Mouse (Mus musculus): ENCODE measurements at regions not wholly inside any gene's neighbourhood (a gene's known extent, or its start where the extent isn't known, plus 50 kb on each side); places are given as distances from the start of the nearest gene placed in this dataset.

- WGBS, result 90% methylated on average over 7 of the region's 7 CpGs
- DNase-seq (ENCODE audit: low spot score) (no peak), ATAC-seq (no peak)
- Histone ChIP-seq H3K27ac (no peak overlapping the region), H3K27me3 (ENCODE audit: insufficient read depth, low read length) (no peaks in the 10 kb centered on the region), H3K9ac (replicated peaks; ENCODE audit: low read length) (no peak overlapping the region), H3K4me1 (ENCODE audit: insufficient read depth, low read length) (no peaks in the 10 kb centered on the region), H3K4me3 (ENCODE audit: low read length) (no peak overlapping the region), H3K36me3 (ENCODE audit: insufficient read depth, low read length) (no peaks in the 10 kb centered on the region), H3K4me2 (ENCODE audit: low read depth, low read length) (no peak overlapping the region), H3K9me3 (ENCODE audit: low read length) (no peaks in the 10 kb centered on the region)
- TF ChIP-seq CTCF (IDR thresholded peaks at IDR 0.05; ENCODE audit: low read depth), result no peak
Measured at GRCm38 (mm10) chr10:66857330-66857729, 238.6 kb upstream of the Jmjd1c start.

- Histone ChIP-seq H3K4me2 (ENCODE audit: low read depth, low read length) (no peak overlapping the region), H3K9me3 (ENCODE audit: low read length) (no peaks in the 10 kb centered on the region), H3K27ac (no peak overlapping the region), H3K4me3 (ENCODE audit: low read length) (no peak overlapping the region), H3K27me3 (ENCODE audit: insufficient read depth, low read length) (no peaks in the 10 kb centered on the region), H3K9ac (replicated peaks; ENCODE audit: low read length) (no peak overlapping the region), H3K36me3 (ENCODE audit: insufficient read depth, low read length) (no peaks in the 10 kb centered on the region), H3K4me1 (ENCODE audit: insufficient read depth, low read length) (no peaks in the 10 kb centered on the region)
- no peak for TF ChIP-seq CTCF (IDR thresholded peaks at IDR 0.05; ENCODE audit: low read depth)
- no peak for DNase-seq (ENCODE audit: low spot score)
- no peak for ATAC-seq
- 61% methylated on average over 1 of the region's 1 CpGs for WGBS
Measured at GRCm38 (mm10) chr10:66861421-66861820, 234.5 kb upstream of the Jmjd1c start.

DNA sequence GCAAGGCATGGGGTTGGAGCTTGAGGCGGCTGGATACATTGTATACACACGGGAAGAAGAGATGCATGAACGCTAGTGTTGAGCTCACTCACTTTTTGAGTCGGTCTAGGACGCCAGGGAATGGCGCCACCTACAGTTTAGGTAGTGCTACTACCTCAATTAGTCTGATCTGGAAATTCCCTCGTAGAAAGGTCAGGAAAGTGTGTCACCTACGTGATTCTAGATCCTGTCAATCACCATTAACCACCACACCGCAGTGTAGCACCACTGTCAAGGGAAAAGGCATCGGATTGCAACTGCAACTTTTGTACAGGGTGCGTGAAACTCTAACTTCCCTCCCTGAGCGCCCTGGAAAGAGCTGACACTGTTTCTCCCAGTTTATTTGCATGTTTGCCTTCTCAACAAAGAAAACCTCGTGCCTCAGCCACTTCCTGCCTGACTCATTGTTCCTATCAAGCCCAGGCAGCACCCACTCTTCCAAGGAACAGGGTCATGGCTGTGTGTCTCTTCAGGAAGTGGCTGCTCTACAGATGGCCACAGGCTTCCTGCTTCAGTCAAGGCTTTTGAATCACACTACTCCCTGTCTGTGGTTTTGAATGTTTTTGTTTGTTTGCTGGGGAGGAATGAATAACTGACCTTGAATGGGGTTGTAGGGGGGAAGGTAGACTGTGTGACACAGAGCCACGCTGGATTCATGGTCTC is 231.6 kb upstream of the Jmjd1c start:
- TF ChIP-seq CTCF (IDR thresholded peaks at IDR 0.05; ENCODE audit: low read depth), result peak; percentile 56
- Histone ChIP-seq H3K9ac (replicated peaks; ENCODE audit: low read length) (no peak overlapping the region), H3K4me1 (ENCODE audit: insufficient read depth, low read length) (no peaks in the 10 kb centered on the region), H3K4me2 (ENCODE audit: low read depth, low read length) (no peak overlapping the region), H3K9me3 (ENCODE audit: low read length) (no peaks in the 10 kb centered on the region), H3K4me3 (ENCODE audit: low read length) (no peak overlapping the region), H3K36me3 (ENCODE audit: insufficient read depth, low read length) (no peaks in the 10 kb centered on the region), H3K27ac (no peak overlapping the region; the same call in 1 of the 2 replicates), H3K27me3 (ENCODE audit: insufficient read depth, low read length) (no peaks in the 10 kb centered on the region)
- WGBS, result 64% methylated on average over 14 of the region's 14 CpGs
- DNase-seq (ENCODE audit: low spot score) (no peak), ATAC-seq (no peak)

GRCm38 (mm10) chr10:66865010-66865582 is 230.8 kb upstream of the Jmjd1c start:
- WGBS, result 84% methylated on average over 10 of the region's 10 CpGs
- no peak for DNase-seq (ENCODE audit: low spot score)
- no peaks in the 10 kb centered on the region for H3K9me3 ChIP-seq (ENCODE audit: low read length)
- no peaks in the 10 kb centered on the region for H3K36me3 ChIP-seq (ENCODE audit: insufficient read depth, low read length)
- no peak overlapping the region; the same call in 1 of the 2 replicates for H3K27ac ChIP-seq
- H3K9ac ChIP-seq (replicated peaks; ENCODE audit: low read length), result no peak overlapping the region
- TF ChIP-seq CTCF (IDR thresholded peaks at IDR 0.05; ENCODE audit: low read depth), result no peak
- H3K4me3 ChIP-seq (ENCODE audit: low read length), result no peak overlapping the region
- no peaks in the 10 kb centered on the region for H3K27me3 ChIP-seq (ENCODE audit: insufficient read depth, low read length)
- no peaks in the 10 kb centered on the region for H3K4me1 ChIP-seq (ENCODE audit: insufficient read depth, low read length)
- no peak overlapping the region for H3K4me2 ChIP-seq (ENCODE audit: low read depth, low read length)
- ATAC-seq, result no peak

DNA sequence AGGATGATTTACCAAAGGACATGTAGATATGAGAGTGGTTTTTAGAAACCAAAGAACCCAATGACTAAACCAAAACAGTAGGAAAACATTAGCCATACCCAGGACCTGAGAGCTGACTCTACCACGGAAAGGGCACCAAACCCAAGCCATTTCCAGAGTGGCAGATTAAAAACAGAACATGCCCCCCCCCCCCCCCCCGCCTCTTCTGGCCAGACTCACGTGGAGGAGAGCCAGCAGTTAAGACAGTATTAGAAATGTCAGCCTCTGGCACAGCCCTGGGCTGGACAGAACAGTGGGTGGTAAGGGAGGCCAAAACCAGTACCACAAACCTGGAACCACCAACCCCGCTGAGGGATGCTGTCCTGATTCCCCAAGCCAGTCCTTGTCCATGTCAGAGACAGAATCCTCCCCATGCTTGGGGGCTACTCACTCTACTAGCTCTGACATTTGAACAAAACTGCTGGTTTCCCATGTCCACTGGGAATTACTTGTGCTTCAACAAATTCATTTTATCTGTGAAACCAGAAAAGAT is 224.7 kb upstream of the Jmjd1c start:
- H3K4me3 ChIP-seq (ENCODE audit: low read length), result no peak overlapping the region
- H3K27ac ChIP-seq, result no peak overlapping the region
- no peak overlapping the region for H3K4me2 ChIP-seq (ENCODE audit: low read depth, low read length)
- DNase-seq (ENCODE audit: low spot score), result no peak
- no peak overlapping the region for H3K9ac ChIP-seq (replicated peaks; ENCODE audit: low read length)
- ATAC-seq, result no peak
- no peaks in the 10 kb centered on the region for H3K4me1 ChIP-seq (ENCODE audit: insufficient read depth, low read length)
- WGBS, result 58% methylated on average over 4 of the region's 4 CpGs
- no peak for TF ChIP-seq CTCF (IDR thresholded peaks at IDR 0.05; ENCODE audit: low read depth)
- no peaks in the 10 kb centered on the region for H3K36me3 ChIP-seq (ENCODE audit: insufficient read depth, low read length)
- no peaks in the 10 kb centered on the region for H3K9me3 ChIP-seq (ENCODE audit: low read length)
- no peaks in the 10 kb centered on the region for H3K27me3 ChIP-seq (ENCODE audit: insufficient read depth, low read length)

DNA sequence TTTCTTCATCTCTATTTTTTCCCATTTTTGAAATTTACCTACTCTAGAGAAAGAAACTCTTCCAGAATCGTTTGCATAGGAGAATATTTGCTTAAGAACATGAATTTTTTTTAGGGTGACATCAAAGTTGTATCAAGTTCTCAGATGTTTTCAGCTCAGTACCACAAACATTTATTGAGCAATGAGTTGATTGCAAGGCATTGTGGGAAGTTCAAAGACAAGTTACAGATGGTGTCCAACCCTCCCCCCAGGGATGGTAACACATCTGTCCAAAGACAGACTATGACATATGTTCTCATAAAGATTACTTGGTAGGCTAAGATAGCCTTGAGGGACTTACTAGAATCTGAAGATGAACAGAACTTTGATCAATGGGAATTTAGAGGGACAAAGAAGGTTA is 224.3 kb upstream of the Jmjd1c start:
- DNase-seq (ENCODE audit: low spot score) (no peak), ATAC-seq (no peak)
- no peaks in the 10 kb centered on the region for H3K36me3 ChIP-seq (ENCODE audit: insufficient read depth, low read length)
- H3K4me1 ChIP-seq (ENCODE audit: insufficient read depth, low read length), result no peaks in the 10 kb centered on the region
- no peaks in the 10 kb centered on the region for H3K9me3 ChIP-seq (ENCODE audit: low read length)
- H3K4me3 ChIP-seq (ENCODE audit: low read length), result no peak overlapping the region
- no peak overlapping the region for H3K4me2 ChIP-seq (ENCODE audit: low read depth, low read length)
- 63% methylated on average over 1 of the region's 1 CpGs for WGBS
- H3K27me3 ChIP-seq (ENCODE audit: insufficient read depth, low read length), result no peaks in the 10 kb centered on the region
- no peak for TF ChIP-seq CTCF (IDR thresholded peaks at IDR 0.05; ENCODE audit: low read depth)
- no peak overlapping the region for H3K9ac ChIP-seq (replicated peaks; ENCODE audit: low read length)
- H3K27ac ChIP-seq, result no peak overlapping the region

DNA sequence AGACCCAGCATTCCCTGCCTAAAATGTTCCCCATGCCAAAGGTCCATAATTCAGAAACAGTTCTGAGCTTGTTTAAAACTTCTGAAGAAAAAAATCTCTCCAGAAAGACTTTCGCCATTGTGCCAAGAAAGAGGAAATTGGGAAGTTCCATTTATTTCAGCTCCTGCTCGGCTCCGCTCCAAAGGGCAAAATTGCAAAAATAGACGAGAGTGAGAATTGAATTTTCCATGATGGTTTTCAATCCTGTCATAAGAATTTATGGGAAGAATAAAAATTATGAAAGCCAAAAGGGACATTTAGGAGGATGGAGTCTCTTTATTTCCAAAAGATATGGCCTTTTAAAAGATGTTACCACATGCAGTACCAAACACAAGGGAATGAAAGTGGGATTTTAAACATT is 222.5 kb upstream of the Jmjd1c start:
- no peak overlapping the region for H3K27ac ChIP-seq
- no peak for TF ChIP-seq CTCF (IDR thresholded peaks at IDR 0.05; ENCODE audit: low read depth)
- H3K4me3 ChIP-seq (ENCODE audit: low read length), result no peak overlapping the region
- H3K9ac ChIP-seq (replicated peaks; ENCODE audit: low read length), result no peak overlapping the region
- no peaks in the 10 kb centered on the region for H3K4me1 ChIP-seq (ENCODE audit: insufficient read depth, low read length)
- WGBS, result 88% methylated on average over 4 of the region's 4 CpGs
- no peaks in the 10 kb centered on the region for H3K36me3 ChIP-seq (ENCODE audit: insufficient read depth, low read length)
- no peak for ATAC-seq
- no peak overlapping the region for H3K4me2 ChIP-seq (ENCODE audit: low read depth, low read length)
- H3K9me3 ChIP-seq (ENCODE audit: low read length), result no peaks in the 10 kb centered on the region
- H3K27me3 ChIP-seq (ENCODE audit: insufficient read depth, low read length), result no peaks in the 10 kb centered on the region
- DNase-seq (ENCODE audit: low spot score), result no peak
